Mouse (Mus musculus) C2C12 (cell line): ENCODE results near the gene Map4k4.

ENCODE experiments used
- CTCF ChIP-seq: IDR thresholded peaks from one replicate; pipeline ENCODE4 v1.5.1; 2011; ENCODE audit not compliant: control insufficient read depth, insufficient read depth, insufficient read length
- FOSL1 ChIP-seq: IDR thresholded peaks from one replicate; pipeline ENCODE4 v1.8.0; 2011; ENCODE audit warnings: mild to moderate bottlenecking, low read length; ENCODE audit not compliant: poor library complexity, insufficient read depth, severe bottlenecking
- MAX ChIP-seq: IDR thresholded peaks from one replicate; pipeline ENCODE4 v1.6.1; 2011; ENCODE audit warnings: mild to moderate bottlenecking, control low read depth
- MYOD1 ChIP-seq: IDR thresholded peaks from one replicate; pipeline ENCODE4 v1.6.1; 2011; ENCODE audit warnings: low read depth; ENCODE audit not compliant: control insufficient read depth, insufficient read length
- MYOG ChIP-seq: IDR thresholded peaks from one replicate; pipeline ENCODE4 v1.6.1; 2011; ENCODE audit not compliant: control insufficient read depth, insufficient read length; ENCODE audit errors: extremely low read depth
- USF1 ChIP-seq: IDR thresholded peaks from one replicate; pipeline ENCODE4 v1.6.1; 2011; ENCODE audit warnings: low read depth, mild to moderate bottlenecking, control low read depth, moderate library complexity

DNA sequence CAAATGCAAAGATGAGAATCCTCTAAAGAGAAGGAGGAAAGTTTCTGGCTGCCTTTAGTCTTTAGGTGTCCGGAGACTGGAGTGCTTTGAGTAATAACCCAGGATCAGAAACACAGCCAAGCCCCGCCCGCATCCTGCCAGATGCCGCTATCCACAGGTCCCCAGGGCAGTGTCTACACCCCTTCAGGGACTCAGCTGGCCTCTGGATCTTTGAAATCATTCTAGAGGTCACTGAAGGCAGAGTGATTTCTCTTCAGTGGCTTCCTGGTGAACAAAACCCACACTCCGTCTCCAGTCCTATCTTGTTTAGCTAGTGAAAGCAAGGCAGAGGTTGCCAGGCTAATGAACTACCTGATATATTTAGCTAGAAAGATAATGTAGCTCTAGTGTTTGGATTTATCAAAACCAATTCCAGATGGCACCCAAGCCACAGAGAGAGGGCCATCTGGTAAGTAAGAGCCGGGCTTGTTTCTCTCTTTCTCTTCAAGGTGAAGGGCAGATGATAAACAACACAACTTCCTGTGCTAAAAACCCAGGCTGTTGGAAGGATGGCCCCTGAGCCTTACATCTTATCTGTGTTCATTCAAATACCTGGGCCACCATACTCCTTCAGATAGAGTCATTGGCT lies 32.6 kb upstream of the Map4k4 start:
- TF ChIP-seq MYOG (no peak), MAX (no peak), USF1 (no peak), CTCF (no peak), FOSL1 (no peak), MYOD1 (no peak)
